Mouse (Mus musculus): ENCODE data around the gene Tacr3.

- TF ChIP-seq CTCF (IDR thresholded peaks at IDR 0.05; ENCODE audit: low read depth), result no peak
- no peak for TF ChIP-seq EP300 (optimal IDR thresholded peaks at IDR 0.05)
Observed at GRCm38 (mm10) chr3:134978902-134979301, 150.1 kb downstream of the Tacr3 start.
